Comparison of ENCODE assay signal across 11 mouse cellular contexts in the genomic region with DNA sequence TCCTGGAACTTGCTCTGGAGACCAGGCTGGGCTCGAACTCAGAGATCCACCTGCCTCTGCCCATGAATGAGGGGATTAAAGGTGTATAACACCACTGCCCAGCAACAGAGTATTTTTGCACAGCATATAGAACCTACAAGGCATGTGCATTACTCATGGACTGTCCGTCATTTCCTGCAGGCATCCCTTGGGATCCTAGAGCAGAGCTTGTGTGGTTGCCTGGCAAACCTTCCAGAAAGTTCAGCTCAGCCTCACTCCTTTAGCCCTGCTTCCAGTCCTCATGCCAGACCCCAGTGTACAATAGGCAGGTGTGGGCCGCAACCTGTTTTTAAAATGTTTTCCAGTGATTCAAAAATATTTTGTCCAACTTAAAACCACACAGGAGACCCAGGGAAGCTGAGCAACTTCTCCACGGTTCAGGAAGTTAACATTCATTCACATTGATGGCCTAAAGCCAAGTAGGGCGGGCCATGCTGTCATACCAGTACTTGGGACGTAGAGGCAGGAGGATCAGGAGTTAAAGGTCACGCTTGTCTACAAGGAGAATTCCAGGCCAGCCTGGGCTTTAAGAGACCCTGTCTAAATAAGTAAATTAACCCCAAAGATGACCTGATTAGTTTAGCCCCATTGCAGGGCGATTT. TPM values are rescaled to one million over a fixed set of nuclear protein-coding genes. Genes with fewer than 3 reads are reported as not detected.
A peak's percentile ranks its signal among the peaks of the same experiment; 100 is the strongest.
DNase-seq lines count a peak whose midpoint lies in the region; ATAC-seq lines count a peak whose summit lies in the region.
"Had no signal": no experiment of that assay in that cellular context is flagged by ENCODE, and none has a peak within 500 bp of the region (broad histone marks: within the 10 kb centered on the region; RNA-seq: fewer than 3 reads in every experiment).

No protein-coding gene starts in this region.

- H3K36me3 ChIP-seq in hindbrain, embryonic 12.5 days = no peaks in the 10 kb centered on the region
- H3K36me3 ChIP-seq: midbrain, embryonic 12.5 days had no signal

- peak; percentile 30 to 70 for DNase-seq in adrenal gland, adult (ENCODE audit: inconsistent age in 2 of 2, low spot score in 1 of 2)
- DNase-seq in adrenal gland, adult 8-10 months = no peak
- peak; percentile 16 to 30 for DNase-seq in urinary bladder, postnatal 36 days (ENCODE audit: low spot score in 2 of 2)
- DNase-seq in urinary bladder, postnatal 10 days (ENCODE audit: low spot score) = no peak
- DNase-seq in kidney, postnatal 36 days = peak; percentile 81 to 88
- no peak for DNase-seq in retina, embryonic 14.5 days (ENCODE audit: low spot score)
- no peak for DNase-seq in frontal cortex, postnatal 10 days (ENCODE audit: low spot score in 2 of 2)
- DNase-seq: heart, postnatal 36 days; thymus, postnatal 25 days had no signal

- H3K9ac ChIP-seq in hindbrain, embryonic 12.5 days = no peak overlapping the region
- H3K9ac ChIP-seq: midbrain, embryonic 12.5 days had no signal

- no peak overlapping the region for H3K4me2 ChIP-seq in hindbrain, embryonic 12.5 days (replicated peaks)
- H3K4me2 ChIP-seq: midbrain, embryonic 12.5 days had no signal

- H3K27ac ChIP-seq in hindbrain, embryonic 12.5 days = no peak overlapping the region
- H3K27ac ChIP-seq: midbrain, embryonic 12.5 days had no signal

- WGBS in hindbrain, embryonic 12.5 days = 64% methylated on average over 8 of the region's 8 CpGs

- ATAC-seq in hindbrain, embryonic 12.5 days (ENCODE audit: low FRiP score) = no peak

- 0 out of 2 replicates have a peak, but pooled peaks cover 2% of the 10 kb centered on the region for H3K4me1 ChIP-seq in hindbrain, embryonic 12.5 days

- no peaks in the 10 kb centered on the region for H3K27me3 ChIP-seq in hindbrain, embryonic 12.5 days
- H3K27me3 ChIP-seq: midbrain, embryonic 12.5 days had no signal

- H3K4me3 ChIP-seq in hindbrain, embryonic 12.5 days = no peak overlapping the region
- H3K4me3 ChIP-seq: midbrain, embryonic 12.5 days had no signal

- H3K9me3 ChIP-seq in hindbrain, embryonic 12.5 days (replicated peaks) = no peaks in the 10 kb centered on the region
- H3K9me3 ChIP-seq: midbrain, embryonic 12.5 days had no signal

RNA-seq across cellular contexts. Expression of a gene that starts 15.3 kb away (rescaled TPM):
- total RNA-seq in adrenal gland, adult 8-10 months (2022) = 100 to 1,000 TPM in 3 of 4 experiments, 10 to 100 TPM in 1; 98.3 to 124 (median 123) TPM
- 52.0 and 56.0 TPM in 2 replicates for polyA plus RNA-seq in hindbrain, embryonic 12.5 days (2016; fragmentation: Nextera tagmentation; extraction: Ambion mirVana)

Comparison
In these comparisons a context has a peak if more than half of its experiments do, and no peak if none do; other contexts are left out.
1. DNase-seq: peak in adrenal gland, adult (2 of 2), urinary bladder, postnatal 36 days (2 of 2) and kidney, postnatal 36 days (2 of 2); none in adrenal gland, adult 8-10 months (single experiment), urinary bladder, postnatal 10 days (single experiment), retina, embryonic 14.5 days (single experiment) and frontal cortex, postnatal 10 days (0 of 2).